Mouse (Mus musculus) liver, embryonic 11.5 days (tissue): ENCODE results near the gene Tmigd3. TPM values are rescaled to one million over a fixed set of nuclear protein-coding genes. Genes with fewer than 3 reads are reported as not detected.

Experiments used
- ATAC-seq: fragments of 200-750 bp; cut with Nextera tagmentation; replicated peaks from 2 replicates; pipeline ENCODE4 v1.8.0; 2017; ENCODE audit warnings: moderate number of reproducible peaks, mild to moderate bottlenecking, moderate TSS enrichment, moderate library complexity; ENCODE audit not compliant: low FRiP score
- DNase-seq: peaks from one replicate; pipeline ENCODE4 v3.0.0-alpha.2; 2017; ENCODE audit warnings: low spot score
- H3K27ac ChIP-seq: fragments of 300-500 bp; sonication (generic); 2 replicates; pipeline ENCODE4 v1.5.1; 2014; ENCODE audit warnings: mild to moderate bottlenecking, low read depth, low read length, control low read depth
- H3K27me3 ChIP-seq: fragments of 300-500 bp; sonication (generic); replicated peaks from 2 replicates; pipeline ENCODE4 v1.6.1; 2014; ENCODE audit warnings: low read length, mixed read lengths; ENCODE audit not compliant: control insufficient read depth, insufficient read depth
- H3K36me3 ChIP-seq: fragments of 300-500 bp; sonication (generic); 2 replicates; pipeline ENCODE4 v1.6.1; 2014; ENCODE audit warnings: mild to moderate bottlenecking, low read length, moderate library complexity, mixed read lengths; ENCODE audit not compliant: control insufficient read depth, insufficient read depth
- H3K4me1 ChIP-seq: fragments of 300-500 bp; sonication (generic); replicated peaks from 2 replicates; pipeline ENCODE4 v1.6.1; 2014; ENCODE audit warnings: low read length, mixed read lengths; ENCODE audit not compliant: control insufficient read depth, insufficient read depth
- H3K4me2 ChIP-seq: fragments of 300-500 bp; sonication (generic); 2 replicates; pipeline ENCODE4 v1.6.1; 2014; ENCODE audit warnings: mild to moderate bottlenecking, control low read depth, moderate library complexity
- H3K4me3 ChIP-seq: fragments of 300-500 bp; sonication (generic); 2 replicates; pipeline ENCODE4 v1.5.1; 2014; ENCODE audit warnings: low read depth, low read length, control low read depth
- H3K9ac ChIP-seq: fragments of 300-500 bp; sonication (generic); 2 replicates; pipeline ENCODE4 v1.6.1; 2014; ENCODE audit warnings: low read depth, low read length, control low read depth
- H3K9me3 ChIP-seq: fragments of 300-500 bp; sonication (generic); 2 replicates; pipeline ENCODE4 v1.6.1; 2016; ENCODE audit warnings: low read length, inconsistent platforms, mixed read lengths; ENCODE audit not compliant: control insufficient read depth
- WGBS: fragments of 180-500 bp; shearing (Covaris S2); extraction: QIAGEN DNeasy Blood & Tissue Kit; methylation state at CpG from one replicate; pipeline ENCODE4 v1.1.7; 2014; 5-methylcytosine and 5-hydroxymethylcytosine counted together
- polyA plus RNA-seq: library from polyadenylated mRNA; unstranded; fragments of >200 nt; fragmentation: Nextera tagmentation; extraction: Ambion mirVana; gene quantifications from 2 replicates; pipeline ENCODE4 v1.2.1, GENCODE M21; 2014

Tmigd3 gene
- 0.26 and 0.27 TPM in 2 replicates for polyA plus RNA-seq

GRCm38 (mm10) chr3:105870558-105870957 is at the start of gene Tmigd3, which contains the start of gene Adora3:
Tmigd3 (plus strand) TSS chr3:105870903.
Adora3 (plus strand) TSS chr3:105870858.
- no peak for DNase-seq
- Histone ChIP-seq H3K27ac (no peak within 1 kb of the TSS), H3K4me1 (no peaks in the 10 kb centered on the region), H3K36me3 (no peaks in the 10 kb centered on the region), H3K4me2 (no peak within 1 kb of the TSS), H3K27me3 (no peaks in the 10 kb centered on the region), H3K4me3 (no peak within 1 kb of the TSS), H3K9ac (no peak within 1 kb of the TSS), H3K9me3 (no peaks in the 10 kb centered on the region)
- whole genome bisulfite sequencing, result 88% methylated on average over 3 of the region's 3 CpGs
- ATAC-seq, result no peak

GRCm38 (mm10) chr3:105821504-105821903 is 49.2 kb upstream of the Tmigd3 start:
- Histone ChIP-seq H3K4me3 (no peak overlapping the region), H3K27me3 (no peaks in the 10 kb centered on the region), H3K9me3 (no peaks in the 10 kb centered on the region), H3K4me2 (no peak overlapping the region), H3K27ac (no peak overlapping the region), H3K36me3 (no peaks in the 10 kb centered on the region), H3K9ac (no peak overlapping the region), H3K4me1 (peaks cover 14% of the 10 kb centered on the region)
- no peak for ATAC-seq
- WGBS, result 83% methylated on average over 3 of the region's 3 CpGs
- no peak for DNase-seq

- no peaks in the 10 kb centered on the region for H3K9me3 ChIP-seq
- H3K4me2 ChIP-seq, result no peak overlapping the region
- H3K27me3 ChIP-seq, result no peaks in the 10 kb centered on the region
- H3K9ac ChIP-seq, result no peak overlapping the region
- H3K4me1 ChIP-seq, result peaks cover 12% of the 10 kb centered on the region
- no peak overlapping the region for H3K4me3 ChIP-seq
- DNase-seq (no peak), ATAC-seq (no peak)
- no peak overlapping the region for H3K27ac ChIP-seq
- no peaks in the 10 kb centered on the region for H3K36me3 ChIP-seq
Observed at GRCm38 (mm10) chr3:105823609-105824008, 47.1 kb upstream of the Tmigd3 start.

- Histone ChIP-seq H3K4me2 (no peak overlapping the region), H3K4me3 (no peak overlapping the region)
- 20% methylated on average over 5 of the region's 5 CpGs for WGBS
Observed at GRCm38 (mm10) chr3:105824103-105824502, 46.6 kb upstream of the Tmigd3 start.

GRCm38 (mm10) chr3:105824704-105825103 is 46.0 kb upstream of the Tmigd3 start:
- 45% methylated on average over 2 of the region's 2 CpGs for WGBS
- Histone ChIP-seq H3K27ac (no peak overlapping the region), H3K27me3 (no peaks in the 10 kb centered on the region), H3K9me3 (no peaks in the 10 kb centered on the region), H3K4me2 (no peak overlapping the region), H3K36me3 (no peaks in the 10 kb centered on the region), H3K4me3 (no peak overlapping the region), H3K9ac (no peak overlapping the region), H3K4me1 (peaks cover 12% of the 10 kb centered on the region)
- DNase-seq (no peak), ATAC-seq (no peak)

More at GRCm38 (mm10) chr3:105824103-105824502, 46.6 kb upstream of the Tmigd3 start:
- DNase-seq (no peak), ATAC-seq (no peak)
- Histone ChIP-seq H3K9ac (no peak overlapping the region), H3K4me1 (peaks cover 12% of the 10 kb centered on the region), H3K36me3 (no peaks in the 10 kb centered on the region), H3K27ac (no peak overlapping the region), H3K9me3 (no peaks in the 10 kb centered on the region), H3K27me3 (no peaks in the 10 kb centered on the region)

DNA sequence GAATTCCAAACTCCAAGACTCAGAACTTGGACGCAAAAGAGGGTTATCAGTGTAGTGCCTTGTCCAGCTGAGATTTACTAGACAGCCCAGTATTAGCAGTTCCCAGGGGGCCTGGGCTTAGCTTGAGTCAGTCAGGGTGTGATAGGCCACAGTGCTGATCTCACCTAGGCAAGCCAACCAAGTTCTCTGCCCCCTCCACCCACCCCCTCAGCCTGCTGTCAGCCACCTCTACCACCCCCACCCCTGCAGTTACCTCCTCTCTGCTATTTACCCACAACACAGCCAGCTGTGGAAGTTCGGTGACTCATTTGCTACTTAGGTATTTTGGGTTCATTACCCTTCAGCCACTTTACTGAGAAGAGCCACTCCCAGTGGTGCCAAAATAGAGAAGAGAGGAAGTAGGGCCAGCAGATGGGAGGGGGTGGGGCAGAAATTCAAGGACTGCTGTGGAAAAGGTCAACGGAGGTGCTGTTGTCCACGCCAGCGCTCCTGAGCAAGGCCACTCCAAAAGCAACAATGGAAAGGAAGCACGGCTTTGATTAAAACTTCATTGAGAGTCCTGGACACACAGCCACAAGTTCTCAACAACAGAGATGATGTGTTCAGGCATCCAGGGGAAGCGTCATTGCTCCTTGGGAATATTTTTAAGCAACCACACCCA is 45.1 kb upstream of the Tmigd3 start:
- H3K4me3 ChIP-seq, result no peak overlapping the region
- DNase-seq, result no peak
- H3K4me2 ChIP-seq, result no peak overlapping the region
- WGBS, result 41% methylated on average over 7 of the region's 7 CpGs
- no peaks in the 10 kb centered on the region for H3K9me3 ChIP-seq
- peaks cover 12% of the 10 kb centered on the region for H3K4me1 ChIP-seq
- H3K27me3 ChIP-seq, result no peaks in the 10 kb centered on the region
- H3K36me3 ChIP-seq, result no peaks in the 10 kb centered on the region
- H3K9ac ChIP-seq, result no peak overlapping the region
- no peak overlapping the region for H3K27ac ChIP-seq
- ATAC-seq, result peak; percentile 47

- Histone ChIP-seq H3K9me3 (no peaks in the 10 kb centered on the region), H3K4me3 (no peak overlapping the region), H3K36me3 (no peaks in the 10 kb centered on the region), H3K9ac (no peak overlapping the region), H3K4me2 (no peak overlapping the region), H3K27ac (no peak overlapping the region), H3K27me3 (no peaks in the 10 kb centered on the region; the same call in 1 of the 2 replicates), H3K4me1 (peaks cover 5% of the 10 kb centered on the region)
- WGBS, result 83% methylated on average over 3 of the region's 3 CpGs
- DNase-seq (no peak), ATAC-seq (no peak)
Observed at GRCm38 (mm10) chr3:105831584-105831983, 39.1 kb upstream of the Tmigd3 start.

DNA sequence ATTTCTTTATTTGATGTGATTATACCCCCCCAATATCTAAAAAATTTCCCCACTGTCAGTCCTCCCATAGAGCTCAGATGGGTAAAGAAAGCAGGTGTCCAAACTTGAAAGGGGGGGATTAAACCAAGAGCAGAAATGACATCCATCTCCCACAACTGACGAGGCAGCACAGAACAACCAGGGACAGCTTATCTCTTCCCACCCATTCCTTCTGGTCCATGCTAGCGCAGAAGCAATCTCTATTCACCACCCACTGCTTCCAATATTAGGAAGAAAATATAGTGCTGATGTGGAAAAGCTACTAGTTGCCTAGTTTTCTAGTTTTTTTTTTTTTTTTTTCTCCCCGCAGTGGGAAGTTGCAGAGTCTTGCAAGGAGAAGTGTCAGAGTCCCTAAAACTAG is 34.8 kb upstream of the Tmigd3 start:
- H3K27ac ChIP-seq, result no peak overlapping the region
- H3K9ac ChIP-seq, result no peak overlapping the region
- peaks cover 5% of the 10 kb centered on the region for H3K4me1 ChIP-seq
- no peaks in the 10 kb centered on the region for H3K36me3 ChIP-seq
- no peak overlapping the region for H3K4me3 ChIP-seq
- ATAC-seq (no peak; the same call in 1 of the 2 replicates), DNase-seq (no peak)
- 35% methylated on average over 3 of the region's 3 CpGs for whole genome bisulfite sequencing
- no peaks in the 10 kb centered on the region; the same call in 1 of the 2 replicates for H3K27me3 ChIP-seq
- no peak overlapping the region for H3K4me2 ChIP-seq
- no peaks in the 10 kb centered on the region for H3K9me3 ChIP-seq

DNA sequence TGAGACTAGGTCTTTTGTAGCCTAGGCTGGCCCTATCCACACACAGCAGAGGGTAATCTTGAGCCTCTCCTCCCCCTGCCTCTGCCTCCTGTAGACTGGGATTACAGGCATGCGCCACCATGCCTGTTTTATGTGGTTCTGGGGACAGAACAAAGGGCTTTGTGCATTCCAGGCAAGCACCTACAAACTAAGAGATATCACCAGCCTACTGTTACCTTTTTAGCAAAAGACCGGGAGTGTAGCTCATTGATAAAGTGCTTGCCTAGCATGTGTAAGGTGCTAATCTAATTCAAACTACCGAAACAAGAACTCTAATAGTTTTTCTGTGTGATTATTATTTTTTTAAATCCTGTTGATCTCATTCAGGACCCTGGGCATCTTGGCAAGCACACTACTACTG is 33.8 kb upstream of the Tmigd3 start:
- no peaks in the 10 kb centered on the region for H3K36me3 ChIP-seq
- no peak overlapping the region for H3K9ac ChIP-seq
- no peaks in the 10 kb centered on the region for H3K9me3 ChIP-seq
- H3K27ac ChIP-seq, result no peak overlapping the region
- ATAC-seq (0 out of 2 replicates have a peak, but pooled peaks have one; percentile 39), DNase-seq (no peak)
- H3K4me1 ChIP-seq, result peaks cover 5% of the 10 kb centered on the region
- H3K4me2 ChIP-seq, result no peak overlapping the region
- no peak overlapping the region for H3K4me3 ChIP-seq
- 64% methylated on average over 3 of the region's 3 CpGs for WGBS
- H3K27me3 ChIP-seq, result no peaks in the 10 kb centered on the region
